Mouse (Mus musculus) heart, postnatal 4 days (tissue): Measurements from ENCODE around the gene Sdk1. TPM values are rescaled to one million over a fixed set of nuclear protein-coding genes. Genes with fewer than 3 reads are reported as not detected.

Experiments
- DNase-seq: peaks from one replicate; pipeline ENCODE4 v3.0.0; 2021
- total RNA-seq, 2 experiments: library from RNA; stranded (reverse); gene quantifications; 2 replicates each; pipeline ENCODE4 v1.2.3; 2021

The Sdk1 gene
- total RNA-seq, 2 experiments from 2014 or later = 14.1 to 16.1 TPM

- DNase-seq = peak; percentile 10
Observed at GRCm38 (mm10) chr5:142139978-142140377, 898.7 kb downstream of the Sdk1 start.

GRCm38 (mm10) chr5:142149594-142149993, 908.3 kb downstream of the Sdk1 start:
- DNase-seq = no peak

GRCm38 (mm10) chr5:142150756-142151155, 909.5 kb downstream of the Sdk1 start:
- no peak for DNase-seq

GRCm38 (mm10) chr5:142156868-142157852, 915.9 kb downstream of the Sdk1 start:
- no peak for DNase-seq

GRCm38 (mm10) chr5:142163483-142163882, 922.2 kb downstream of the Sdk1 start:
- no peak for DNase-seq

GRCm38 (mm10) chr5:142173636-142174035, 932.3 kb downstream of the Sdk1 start:
- DNase-seq = no peak

GRCm38 (mm10) chr5:142178164-142178563, 936.9 kb downstream of the Sdk1 start:
- DNase-seq = no peak

GRCm38 (mm10) chr5:142179304-142179703, 938.0 kb downstream of the Sdk1 start:
- DNase-seq = no peak

GRCm38 (mm10) chr5:142181862-142182261, 940.6 kb downstream of the Sdk1 start:
- no peak for DNase-seq

- DNase-seq = no peak
Observed at GRCm38 (mm10) chr5:142188765-142189164, 947.5 kb downstream of the Sdk1 start.

- DNase-seq = no peak
Observed at GRCm38 (mm10) chr5:142209911-142210310, 968.6 kb downstream of the Sdk1 start.

- peak; percentile 7 for DNase-seq
Observed at GRCm38 (mm10) chr5:142212252-142212651, 971.0 kb downstream of the Sdk1 start.

- no peak for DNase-seq
Observed at GRCm38 (mm10) chr5:142215981-142216380, 974.7 kb downstream of the Sdk1 start.

- DNase-seq = peak; percentile 31
Observed at GRCm38 (mm10) chr5:142220851-142221503, 979.7 kb downstream of the Sdk1 start.

GRCm38 (mm10) chr5:142228957-142229810, 987.9 kb downstream of the Sdk1 start:
- peak; percentile 13 for DNase-seq

- no peak for DNase-seq
Observed at GRCm38 (mm10) chr5:142229811-142230205, 988.5 kb downstream of the Sdk1 start.

GRCm38 (mm10) chr5:142240288-142240687, 999.0 kb downstream of the Sdk1 start:
- DNase-seq = no peak

GRCm38 (mm10) chr5:142242597-142242996, 1001.3 kb downstream of the Sdk1 start:
- DNase-seq = no peak

- DNase-seq = no peak
Observed at GRCm38 (mm10) chr5:142243069-142243468, 1001.8 kb downstream of the Sdk1 start.

GRCm38 (mm10) chr5:142256231-142256630, 1014.9 kb downstream of the Sdk1 start:
- no peak for DNase-seq

GRCm38 (mm10) chr5:142258716-142259115, 1017.4 kb downstream of the Sdk1 start:
- no peak for DNase-seq

- DNase-seq = no peak
Observed at GRCm38 (mm10) chr5:142262060-142262459, 1020.8 kb downstream of the Sdk1 start.
